Mouse (Mus musculus) activated CD4-positive, CD25-positive, alpha-beta regulatory T cell (primary cell): ENCODE data around the gene Creld2. TPM values are rescaled to one million over a fixed set of nuclear protein-coding genes. Genes with fewer than 3 reads are reported as not detected.

Source experiments
- polyA plus RNA-seq, 2 experiments: library from polyadenylated mRNA; unstranded; fragments of 100-300 nt; shearing (Covaris generic); gene quantifications; one replicate each; pipeline ENCODE4 v1.2.1; 2017

The Creld2 gene
- 10 to 100 TPM; 40.9 to 52.9 TPM for polyA plus RNA-seq

DNA sequence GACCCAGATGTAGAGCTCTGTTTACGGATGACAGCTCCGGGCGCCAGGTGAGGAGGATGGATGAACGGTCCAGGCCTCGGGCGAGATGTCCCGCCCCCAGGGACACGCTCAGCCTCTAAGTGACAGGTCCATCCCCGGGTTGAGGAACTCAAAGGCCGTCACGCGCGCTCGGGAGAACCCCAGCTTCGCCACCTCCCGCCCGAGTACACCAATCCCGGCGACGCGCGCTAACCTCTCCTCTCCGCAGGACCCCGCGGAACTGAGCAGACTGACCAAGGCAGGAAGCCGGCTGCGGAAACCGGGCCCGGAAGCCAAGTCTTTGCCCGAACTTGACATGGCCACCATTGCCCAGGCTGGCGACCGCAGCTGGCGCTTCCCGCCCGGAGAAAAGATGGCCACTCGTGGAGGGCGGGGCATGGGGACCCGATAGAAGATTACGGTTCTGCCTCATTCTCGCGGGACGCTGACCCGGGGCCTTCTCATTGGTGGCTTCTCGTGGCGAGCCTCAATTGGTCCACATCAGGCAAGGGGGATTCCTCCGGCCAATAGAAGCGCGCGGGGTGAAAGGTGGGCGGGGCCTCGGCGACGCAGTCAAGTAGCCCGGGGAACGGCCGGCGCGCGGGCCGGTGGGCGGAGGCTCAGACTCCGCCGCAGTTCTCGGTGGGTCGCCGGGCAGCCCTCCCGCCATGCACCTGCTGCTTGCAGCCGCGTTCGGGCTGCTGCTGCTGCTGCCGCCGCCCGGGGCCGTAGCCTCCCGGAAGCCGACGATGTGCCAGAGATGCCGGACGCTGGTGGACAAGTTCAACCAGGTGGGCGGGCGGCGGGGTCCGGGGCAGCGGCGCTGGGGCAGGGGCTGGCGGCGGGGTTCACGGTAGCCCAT is at the start of gene Creld2, which contains the start of gene Alg12:
Creld2 (plus strand) TSS at position 621 of the 880 bp plus-strand sequence.
Alg12 (minus strand) TSS at position 293 of the 880 bp plus-strand sequence.

DNA sequence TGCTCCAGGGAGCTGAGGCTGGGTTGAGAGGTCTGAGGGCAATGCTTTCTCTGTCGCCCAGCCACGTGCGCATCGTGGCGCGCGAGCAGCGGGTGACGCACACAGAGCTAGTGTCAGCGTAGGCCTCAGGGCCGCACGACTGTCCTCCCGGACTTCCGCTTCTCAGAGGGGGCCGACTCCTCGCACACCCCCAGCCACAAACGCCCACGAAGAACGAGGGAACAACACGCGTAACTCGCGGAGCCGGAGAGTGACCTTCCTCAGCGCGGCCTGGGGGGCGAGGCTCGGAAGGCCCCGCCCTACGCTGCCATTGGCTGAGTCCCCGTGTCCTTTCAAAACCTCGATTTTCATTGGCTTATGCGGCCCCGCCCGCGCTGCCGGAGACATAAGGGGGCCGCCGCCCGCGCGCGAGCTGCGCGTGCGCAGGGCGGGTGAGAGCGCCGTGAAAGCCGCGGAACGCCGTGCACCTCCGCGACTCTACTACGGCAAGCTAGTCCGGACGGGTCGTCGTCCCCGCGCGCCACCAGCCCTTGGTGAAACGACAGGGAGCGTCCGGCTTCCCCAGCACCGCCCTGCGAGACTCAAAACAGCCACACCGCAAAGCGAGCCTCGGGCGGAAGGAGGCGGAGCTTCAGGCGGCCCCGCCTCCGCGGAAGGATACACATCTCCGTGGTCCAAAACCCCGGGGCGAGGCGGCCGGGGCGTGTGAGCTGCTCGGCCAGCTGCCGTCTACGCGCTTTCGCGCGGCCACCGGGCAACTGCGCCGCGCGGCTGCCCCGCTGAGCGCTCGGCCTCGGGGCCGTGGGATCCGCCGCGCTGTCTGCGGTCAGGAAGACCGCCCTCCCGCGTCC is 42.6 kb downstream of the Creld2 start, which contains the start of gene Pim3:
Pim3 (plus strand) TSS at position 415 of the 851 bp plus-strand sequence.

Other genes with a start within 250 kb of the Creld2 start
- gene Zdhhc25, start 219.3 kb upstream of the Creld2 start, polyA plus RNA-seq: under 1 TPM in 1 of 2 experiments, not detected in 1; 0.17 TPM
- 10 to 100 TPM; 38.9 to 47.6 TPM for gene Brd1, start 85.4 kb upstream of the Creld2 start, polyA plus RNA-seq
- 1 to 10 TPM; 4.9 to 5.3 TPM for gene Zbed4, start 68.0 kb upstream of the Creld2 start, polyA plus RNA-seq
- gene Alg12, start 328 bp upstream of the Creld2 start, polyA plus RNA-seq: 10 to 100 TPM; 13.9 to 16.0 TPM
- gene Pim3, start 42.5 kb downstream of the Creld2 start, polyA plus RNA-seq: 10 to 100 TPM; 19.5 to 25.8 TPM
- not detected for gene Ttll8, start 134.8 kb downstream of the Creld2 start, polyA plus RNA-seq
- not detected for gene Mlc1, start 159.4 kb downstream of the Creld2 start, polyA plus RNA-seq
- gene Mov10l1, start 163.3 kb downstream of the Creld2 start, polyA plus RNA-seq: under 1 TPM in 1 of 2 experiments, not detected in 1; 0.52 TPM
- gene Panx2, start 240.1 kb downstream of the Creld2 start, polyA plus RNA-seq: under 1 TPM in 1 of 2 experiments, not detected in 1; 0.31 TPM